8 mouse cellular contexts compared by ENCODE assay signal in genomic region chrX:59566017-59566679, GRCm38 (mm10). TPM values are rescaled to one million over a fixed set of nuclear protein-coding genes. Genes with fewer than 3 reads are reported as not detected.
A peak's percentile ranks its signal among the peaks of the same experiment; 100 is the strongest.
DNase-seq lines count a peak whose midpoint lies in the region; ATAC-seq and TF ChIP-seq lines count a peak whose summit lies in the region.

No protein-coding gene starts in this region.

- no peak for DNase-seq in kidney, adult 2 months
- peak; percentile 25 for DNase-seq in T-cell, adult 2 months (ENCODE audit: low spot score)
- DNase-seq in hindbrain, postnatal 0 days (ENCODE audit: low spot score) = peak; percentile 30
- peak; percentile 5 for DNase-seq in midbrain, postnatal 0 days (ENCODE audit: low spot score)
- DNase-seq in c-Kit-positive CD71-positive TER-119-positive erythroid progenitor cells, embryonic 14.5 days (ENCODE audit: low spot score) = no peak
- DNase-seq in adrenal gland, adult 18-20 months (ENCODE audit: low spot score in 2 of 2) = no peak

- H3K27ac ChIP-seq in kidney, embryonic 16.5 days (ENCODE audit: low read length) = no peak overlapping the region
- H3K27ac ChIP-seq in kidney, adult 2 months (ENCODE audit: insufficient read depth, low read depth, low read length) = no peak overlapping the region
- no peak overlapping the region for H3K27ac ChIP-seq in embryonic facial prominence, embryonic 15.5 days (replicated peaks)
- H3K27ac ChIP-seq in hindbrain, postnatal 0 days = no peak overlapping the region; the same call in 1 of the 2 replicates
- H3K27ac ChIP-seq in midbrain, postnatal 0 days (ENCODE audit: low read depth, low read length) = no peak overlapping the region

- H3K4me1 ChIP-seq in kidney, embryonic 16.5 days (ENCODE audit: insufficient read depth, low read length) = no peaks in the 10 kb centered on the region
- H3K4me1 ChIP-seq in kidney, adult 2 months (ENCODE audit: control insufficient read depth, insufficient read depth, low read length) = no peaks in the 10 kb centered on the region
- H3K4me1 ChIP-seq in embryonic facial prominence, embryonic 15.5 days = no peaks in the 10 kb centered on the region
- H3K4me1 ChIP-seq in hindbrain, postnatal 0 days (ENCODE audit: insufficient read depth, low read length) = no peaks in the 10 kb centered on the region
- H3K4me1 ChIP-seq in midbrain, postnatal 0 days (ENCODE audit: insufficient read depth, low read length) = no peaks in the 10 kb centered on the region

- no peaks in the 10 kb centered on the region for H3K9me3 ChIP-seq in kidney, embryonic 16.5 days (ENCODE audit: low read length)
- H3K9me3 ChIP-seq in embryonic facial prominence, embryonic 15.5 days (replicated peaks) = no peaks in the 10 kb centered on the region
- no peaks in the 10 kb centered on the region for H3K9me3 ChIP-seq in hindbrain, postnatal 0 days (ENCODE audit: low read length)
- no peaks in the 10 kb centered on the region for H3K9me3 ChIP-seq in midbrain, postnatal 0 days (ENCODE audit: low read length)

- H3K4me2 ChIP-seq in kidney, embryonic 16.5 days (replicated peaks; ENCODE audit: low read depth, low read length) = peak overlapping the region; percentile 66
- H3K4me2 ChIP-seq in embryonic facial prominence, embryonic 15.5 days (replicated peaks) = peak overlapping the region; percentile 63
- H3K4me2 ChIP-seq in hindbrain, postnatal 0 days (ENCODE audit: low read depth, low read length) = peak overlapping the region; percentile 61
- H3K4me2 ChIP-seq in midbrain, postnatal 0 days (ENCODE audit: low read depth, low read length, poor library complexity, severe bottlenecking) = peak overlapping the region; percentile 57

- H3K9ac ChIP-seq in kidney, embryonic 16.5 days (replicated peaks; ENCODE audit: low read length) = no peak overlapping the region
- H3K9ac ChIP-seq in embryonic facial prominence, embryonic 15.5 days = no peak overlapping the region
- H3K9ac ChIP-seq in hindbrain, postnatal 0 days (replicated peaks; ENCODE audit: low read length) = 0 out of 2 replicates have a peak overlapping the region, but pooled peaks have one; percentile 30
- H3K9ac ChIP-seq in midbrain, postnatal 0 days (replicated peaks; ENCODE audit: low read length, poor library complexity, severe bottlenecking) = peak overlapping the region; percentile 66; the same call in 1 of the 2 replicates

- ATAC-seq in kidney, embryonic 16.5 days (ENCODE audit: low FRiP score, low TSS enrichment) = peak; percentile 68
- ATAC-seq in embryonic facial prominence, embryonic 15.5 days (ENCODE audit: insufficient number of reproducible peaks, low FRiP score, low TSS enrichment, low read depth) = no peak
- ATAC-seq in hindbrain, postnatal 0 days = peak; percentile 64
- peak; percentile 64 for ATAC-seq in midbrain, postnatal 0 days (ENCODE audit: low FRiP score)

- WGBS in kidney, embryonic 16.5 days = 33% methylated on average over 18 of the region's 18 CpGs
- 6% methylated on average over 17 of the region's 18 CpGs for WGBS in kidney, adult 2 months
- 32% methylated on average over 18 of the region's 18 CpGs for WGBS in embryonic facial prominence, embryonic 15.5 days
- 41% methylated on average over 18 of the region's 18 CpGs for WGBS in hindbrain, postnatal 0 days
- 26% methylated on average over 18 of the region's 18 CpGs for WGBS in midbrain, postnatal 0 days

- H3K4me3 ChIP-seq in kidney, embryonic 16.5 days (ENCODE audit: low read length) = peak overlapping the region; percentile 49
- no peak overlapping the region for H3K4me3 ChIP-seq in kidney, adult 2 months (ENCODE audit: insufficient read depth, low read depth, low read length)
- H3K4me3 ChIP-seq in embryonic facial prominence, embryonic 15.5 days (replicated peaks) = peak overlapping the region; percentile 51
- H3K4me3 ChIP-seq in hindbrain, postnatal 0 days (ENCODE audit: low read length) = peak overlapping the region; percentile 58
- peak overlapping the region; percentile 54 for H3K4me3 ChIP-seq in midbrain, postnatal 0 days (ENCODE audit: low read depth, low read length)

- no peak for TF ChIP-seq POLR2A in kidney, adult 2 months (IDR thresholded peaks at IDR 0.05; ENCODE audit: low read depth, low read length)

- no peaks in the 10 kb centered on the region for H3K36me3 ChIP-seq in kidney, embryonic 16.5 days (ENCODE audit: insufficient read depth, low read length)
- H3K36me3 ChIP-seq in kidney, adult 2 months (ENCODE audit: control insufficient read depth, insufficient read depth, low read length) = no peaks in the 10 kb centered on the region
- no peaks in the 10 kb centered on the region for H3K36me3 ChIP-seq in embryonic facial prominence, embryonic 15.5 days
- H3K36me3 ChIP-seq in hindbrain, postnatal 0 days (ENCODE audit: insufficient read depth, low read length) = no peaks in the 10 kb centered on the region
- H3K36me3 ChIP-seq in midbrain, postnatal 0 days (ENCODE audit: insufficient read depth, low read length) = no peaks in the 10 kb centered on the region

- no peak for TF ChIP-seq CTCF in kidney, adult 2 months (conservative IDR thresholded peaks at IDR 0.05; ENCODE audit: insufficient read depth, insufficient read length, low read depth, low read length)
- no peak; the same call in 1 of the 2 replicates for TF ChIP-seq CTCF in hindbrain, postnatal 0 days (IDR thresholded peaks at IDR 0.05; ENCODE audit: low read depth)
- no peak for TF ChIP-seq CTCF in midbrain, postnatal 0 days (IDR thresholded peaks at IDR 0.05)

- peaks cover 30% of the 10 kb centered on the region; the same call in 1 of the 2 replicates for H3K27me3 ChIP-seq in kidney, embryonic 16.5 days (ENCODE audit: insufficient read depth, low read length)
- no peaks in the 10 kb centered on the region for H3K27me3 ChIP-seq in kidney, adult 2 months (replicated peaks; ENCODE audit: control insufficient read depth, insufficient read depth, low read length)
- H3K27me3 ChIP-seq in embryonic facial prominence, embryonic 15.5 days = peaks cover 9% of the 10 kb centered on the region; the same call in 1 of the 2 replicates
- H3K27me3 ChIP-seq in hindbrain, postnatal 0 days (ENCODE audit: insufficient read depth, low read length) = no peaks in the 10 kb centered on the region
- H3K27me3 ChIP-seq in midbrain, postnatal 0 days (ENCODE audit: insufficient read depth, low read length) = no peaks in the 10 kb centered on the region

RNA-seq across cellular contexts. Expression of gene Fgf13, which starts 1.7 kb away (rescaled TPM):
- polyA plus RNA-seq in kidney, embryonic 16.5 days (2015; fragmentation: Nextera tagmentation; extraction: Ambion mirVana) = 3.9 and 5.4 TPM in 2 replicates
- 0.41 and 0.59 TPM in 2 replicates for polyA plus RNA-seq in kidney, adult 2 months (2012; rRNA removed)
- polyA plus RNA-seq in embryonic facial prominence, embryonic 15.5 days (2015; fragmentation: Nextera tagmentation; extraction: Ambion mirVana) = 17.4 and 18.3 TPM in 2 replicates
- total RNA-seq in hindbrain, postnatal 0 days (2014; rRNA removed) = 115 and 154 TPM in 2 replicates
- polyA plus RNA-seq in hindbrain, postnatal 0 days (2015; fragmentation: Nextera tagmentation; extraction: Ambion mirVana) = 185 and 195 TPM in 2 replicates
- 150 and 210 TPM in 2 replicates for total RNA-seq in midbrain, postnatal 0 days (2014; rRNA removed)
- polyA plus RNA-seq in midbrain, postnatal 0 days (2015; fragmentation: Nextera tagmentation; extraction: Ambion mirVana) = 215 and 228 TPM in 2 replicates
- 1 to 10 TPM; 1.4 to 2.8 TPM for total RNA-seq in adrenal gland, adult 18-20 months (2021)

Comparison
In these comparisons a context has a peak if more than half of its experiments do, and no peak if none do; other contexts are left out.
1. H3K9ac ChIP-seq: peak in hindbrain, postnatal 0 days (single experiment) and midbrain, postnatal 0 days (single experiment); none in kidney, embryonic 16.5 days (single experiment) and embryonic facial prominence, embryonic 15.5 days (single experiment).
2. DNase-seq: peak in T-cell, adult 2 months (single experiment), hindbrain, postnatal 0 days (single experiment) and midbrain, postnatal 0 days (single experiment); none in kidney, adult 2 months (single experiment), c-Kit-positive CD71-positive TER-119-positive erythroid progenitor cells, embryonic 14.5 days (single experiment) and adrenal gland, adult 18-20 months (0 of 2).
3. Peak in every context shown above with its lines, with median percentiles within 50 percentile points of each other: H3K4me2 ChIP-seq.